Mouse (Mus musculus) embryo, embryonic 11 days (tissue): ENCODE results near the gene Gm10553.
"Not testable (repeated sequence)": the region's sequence is repeated elsewhere in the genome, so short reads cannot be mapped to it uniquely, and the experiment has no call there.

Experiments used
- DNase-seq: peaks from one replicate; pipeline ENCODE4 v3.0.0-alpha.2; 2015

Gene Gm10553

DNA sequence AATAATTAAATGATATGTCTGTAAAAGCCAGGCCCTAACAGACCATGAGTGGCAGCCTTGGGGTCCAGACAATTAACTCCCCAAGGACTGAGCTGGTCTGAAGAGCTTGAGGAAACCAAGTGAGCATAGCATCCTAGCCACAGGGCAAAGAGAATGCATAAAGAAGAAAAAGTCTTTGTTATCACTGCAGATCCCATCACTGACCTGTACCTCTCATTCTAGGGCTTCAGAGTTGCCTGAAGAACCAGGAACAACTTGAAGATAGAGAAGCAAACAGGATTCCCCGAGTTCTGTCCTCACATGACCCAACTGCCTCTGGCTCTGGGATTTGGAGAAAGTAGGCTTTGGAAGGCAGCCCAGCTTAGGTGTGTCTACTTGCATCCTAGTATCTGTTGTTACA lies at the start of gene Gm10553:
TSS of gene Gm10553 (plus strand) at position 301 of the 400 bp plus-strand sequence.
- not testable (repeated sequence) for DNase-seq

DNA sequence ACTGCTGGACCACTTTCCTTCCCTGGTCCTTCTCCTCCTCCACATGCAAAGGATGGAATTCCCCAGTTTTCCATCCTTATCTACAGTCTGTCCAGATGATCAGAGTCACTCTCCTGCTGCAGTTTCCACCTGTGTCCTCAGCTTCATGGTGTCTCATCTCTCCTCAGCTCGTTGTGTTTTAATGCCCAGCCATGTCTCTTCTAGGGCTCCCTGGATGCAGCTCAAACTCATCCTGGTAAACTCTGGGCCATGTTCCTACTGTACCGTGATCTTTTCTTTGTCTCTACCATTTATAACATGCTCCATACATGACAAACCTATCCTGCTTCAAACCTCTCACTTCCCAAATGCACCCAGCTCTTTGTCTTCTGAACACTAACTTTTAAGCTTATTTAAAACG lies 28.3 kb upstream of the Gm10553 start:
- DNase-seq = not testable (repeated sequence)

DNA sequence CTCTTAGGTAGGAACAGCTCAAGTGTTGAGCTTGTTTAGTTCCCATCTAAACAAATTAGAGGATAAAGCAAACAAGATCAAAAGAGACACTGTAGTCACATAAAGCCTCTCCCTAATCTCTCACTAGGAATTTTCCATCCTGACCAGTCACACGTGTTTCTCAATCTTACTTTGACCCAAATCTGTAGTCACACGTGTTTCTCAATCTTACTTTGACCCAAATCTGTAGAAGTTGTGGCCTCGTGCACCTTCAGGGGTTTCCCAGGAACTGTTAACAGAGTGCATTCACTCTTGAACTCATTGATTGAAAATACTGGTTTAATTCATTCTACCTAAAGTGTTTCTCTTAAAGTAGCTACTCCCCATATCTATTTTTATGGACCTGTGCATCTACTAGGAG lies 26.9 kb upstream of the Gm10553 start:
- not testable (repeated sequence) for DNase-seq

DNA sequence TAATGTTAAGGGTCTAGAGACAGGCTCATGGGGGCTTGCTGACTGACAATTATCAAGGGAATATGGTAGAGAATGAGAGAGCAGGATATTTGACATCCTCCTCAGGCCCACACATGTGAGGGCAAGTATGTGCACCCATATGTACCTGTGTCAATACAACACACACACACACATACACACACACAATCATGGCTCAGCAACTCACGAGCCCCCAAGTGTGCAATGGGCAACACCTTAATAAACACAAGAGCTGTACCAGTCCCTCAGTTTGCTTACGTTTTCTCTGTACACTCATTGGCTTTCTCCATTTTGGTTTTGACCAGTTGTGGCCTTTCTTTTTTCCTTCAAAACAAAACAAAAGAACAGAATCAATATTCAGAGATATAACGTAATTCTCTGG lies 15.2 kb upstream of the Gm10553 start:
- not testable (repeated sequence) for DNase-seq

DNA sequence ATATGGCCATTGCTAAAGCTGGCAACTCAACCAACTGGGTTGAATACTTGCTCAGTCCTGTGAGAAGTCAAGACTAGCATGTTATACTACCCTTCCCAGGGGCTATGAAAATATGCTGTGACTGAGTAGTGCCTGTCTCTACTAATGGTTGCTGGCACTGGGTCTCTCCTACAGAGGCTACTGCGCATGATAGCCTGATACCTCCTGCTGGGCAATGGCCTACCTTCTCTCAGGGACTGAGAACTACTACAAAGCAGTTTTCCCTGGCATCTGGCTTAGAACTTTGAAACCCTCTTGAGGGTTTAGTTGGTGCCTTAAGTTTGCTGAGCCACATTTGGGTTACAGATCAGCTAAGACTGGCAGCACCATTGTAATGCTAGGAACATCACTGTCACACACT lies 13.8 kb upstream of the Gm10553 start:
- DNase-seq = not testable (repeated sequence)

DNA sequence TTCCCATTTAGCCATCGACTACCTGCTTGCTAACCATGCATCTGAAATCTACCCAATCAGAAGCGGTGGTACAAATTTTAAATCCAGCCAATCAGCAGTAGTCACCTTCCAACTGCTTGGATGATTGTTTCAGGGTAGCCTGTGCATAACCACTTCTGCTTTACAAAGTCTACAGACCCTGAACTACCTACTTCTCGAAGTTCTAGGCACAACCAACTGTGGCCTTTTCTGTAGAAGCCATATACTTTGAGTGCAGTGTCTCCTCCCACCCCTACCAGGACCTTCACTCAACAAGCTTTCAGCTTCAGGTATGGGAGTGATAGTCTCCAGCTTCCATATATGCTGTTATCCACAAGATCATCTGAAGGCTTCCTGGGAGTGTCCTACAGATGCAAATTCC lies 7.8 kb upstream of the Gm10553 start:
- not testable (repeated sequence) for DNase-seq

DNA sequence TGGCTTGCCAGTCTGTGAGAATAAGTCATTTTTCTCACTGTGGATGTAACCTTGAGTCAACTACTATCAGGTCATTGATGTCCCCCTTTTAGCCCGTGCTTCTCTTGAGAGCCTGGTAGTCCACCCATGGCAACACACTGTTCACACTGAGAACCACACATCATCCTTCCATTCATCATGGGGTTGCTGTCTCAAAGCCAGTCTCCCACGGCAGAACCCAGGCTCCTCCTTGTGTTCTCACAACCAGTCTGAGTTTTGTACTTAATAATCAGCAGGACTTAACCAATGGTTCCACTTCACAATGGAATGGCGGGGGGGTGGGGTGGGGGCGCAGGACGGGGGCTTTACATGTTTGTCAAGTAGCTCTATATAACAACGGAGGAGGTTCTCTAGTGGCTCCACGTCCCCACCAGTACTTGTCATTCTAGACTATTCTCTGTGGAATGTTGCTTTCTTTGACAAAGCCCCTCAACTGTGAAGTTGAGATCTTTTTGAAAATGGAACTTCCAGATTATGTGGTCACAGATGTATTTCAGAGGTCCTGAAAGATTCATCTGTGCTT lies 6.9 kb upstream of the Gm10553 start:
- not testable (repeated sequence) for DNase-seq

DNA sequence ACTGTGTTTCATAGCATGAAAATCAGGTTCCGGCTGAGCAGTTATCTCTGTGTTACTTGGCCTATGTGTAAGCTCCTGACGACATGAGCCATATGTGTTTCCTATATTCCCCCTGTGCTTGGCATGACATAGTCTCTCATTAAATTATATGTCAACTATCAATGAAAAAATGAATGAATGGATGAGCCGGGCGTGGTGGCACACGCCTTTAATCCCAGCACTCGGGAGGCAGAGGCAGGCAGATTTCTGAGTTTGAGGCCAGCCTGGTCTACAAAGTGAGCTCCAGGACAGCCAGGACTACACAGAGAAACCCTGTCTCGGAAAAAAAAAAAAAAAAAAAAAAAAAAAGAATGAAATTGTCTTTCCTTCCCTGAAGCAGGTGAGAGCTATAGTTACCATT lies 883 bp upstream of the Gm10553 start:
- DNase-seq = not testable (repeated sequence)

DNA sequence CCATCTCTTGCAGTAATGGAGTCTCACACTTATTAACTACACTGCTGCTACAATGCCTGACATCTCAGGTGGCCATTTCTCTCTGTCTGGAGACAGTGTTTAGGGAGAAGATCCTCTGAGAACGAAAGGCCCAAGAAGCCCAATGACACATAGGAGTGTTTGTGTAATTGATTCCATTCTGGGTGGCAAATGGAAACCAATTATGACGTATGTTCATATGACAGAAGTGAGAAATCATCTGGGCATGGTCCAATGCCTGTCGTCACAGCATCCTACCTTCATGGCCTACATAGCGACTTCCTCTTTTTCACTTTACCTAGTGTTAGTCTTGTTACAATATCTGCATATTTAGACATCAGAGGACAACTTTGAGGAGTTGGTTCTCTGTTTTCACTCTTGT lies 1.8 kb downstream of the Gm10553 start:
- not testable (repeated sequence) for DNase-seq

DNA sequence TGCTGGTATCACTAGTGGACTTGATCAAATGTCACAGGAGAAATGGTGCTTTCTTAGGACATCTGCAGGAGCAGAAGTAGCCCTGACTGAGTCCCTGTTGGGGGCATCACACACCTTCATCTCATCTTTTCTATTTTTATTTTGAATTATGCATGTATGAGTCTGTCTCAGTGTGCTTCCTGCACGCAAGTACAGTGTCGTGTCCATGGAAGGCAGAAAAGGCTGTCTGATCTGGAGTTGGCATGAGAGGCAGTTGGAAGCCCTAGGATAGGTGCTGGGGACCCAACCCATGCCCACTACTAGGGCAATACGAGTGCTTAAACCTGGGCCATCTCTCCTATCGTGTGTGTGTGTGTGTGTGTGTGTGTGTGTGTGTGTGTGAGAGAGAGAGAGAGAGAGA lies 5.4 kb downstream of the Gm10553 start:
- not testable (repeated sequence) for DNase-seq

DNA sequence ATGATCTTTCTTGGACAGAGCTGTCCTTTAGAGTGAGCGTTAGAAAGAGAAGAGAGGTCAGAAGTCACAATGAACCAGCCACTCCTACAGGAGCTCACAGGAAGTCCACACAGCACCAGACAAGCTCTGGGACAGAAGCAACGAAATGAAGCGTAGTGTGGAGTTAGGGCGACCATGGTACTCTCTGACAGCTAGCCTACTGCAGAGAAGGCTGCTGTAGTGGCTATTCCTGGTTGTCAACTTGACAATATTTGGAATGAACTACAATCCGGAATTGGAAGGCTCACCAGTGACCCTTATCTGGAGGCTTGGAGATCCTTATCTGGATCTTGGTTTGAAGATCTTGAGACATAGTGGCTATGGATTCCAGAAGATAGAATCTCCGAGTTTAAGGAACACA lies 6.0 kb downstream of the Gm10553 start:
- DNase-seq = not testable (repeated sequence)

DNA sequence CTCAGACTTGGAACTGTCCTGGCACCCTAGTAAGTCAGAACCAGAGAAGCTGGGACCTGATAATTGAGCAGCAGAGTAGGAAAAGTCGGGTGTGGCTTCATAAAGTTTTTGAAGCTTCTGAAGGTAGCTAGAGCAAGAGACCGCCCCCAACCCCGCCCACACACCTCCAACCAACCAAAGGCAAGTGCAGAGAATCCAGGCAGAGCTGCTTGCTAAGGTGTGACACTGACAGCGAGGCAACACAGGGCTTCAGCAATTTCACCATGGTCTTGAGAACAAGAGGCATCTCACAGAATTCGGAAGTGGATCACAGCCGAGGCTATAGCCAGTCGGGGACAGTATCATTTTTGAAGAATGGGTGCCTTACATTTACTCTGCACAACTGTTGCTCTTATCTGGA lies 9.8 kb downstream of the Gm10553 start, which contains the start of gene A530032D15Rik:
TSS of gene A530032D15Rik (minus strand) at position 101 of the 400 bp plus-strand sequence.
- not testable (repeated sequence) for DNase-seq

DNA sequence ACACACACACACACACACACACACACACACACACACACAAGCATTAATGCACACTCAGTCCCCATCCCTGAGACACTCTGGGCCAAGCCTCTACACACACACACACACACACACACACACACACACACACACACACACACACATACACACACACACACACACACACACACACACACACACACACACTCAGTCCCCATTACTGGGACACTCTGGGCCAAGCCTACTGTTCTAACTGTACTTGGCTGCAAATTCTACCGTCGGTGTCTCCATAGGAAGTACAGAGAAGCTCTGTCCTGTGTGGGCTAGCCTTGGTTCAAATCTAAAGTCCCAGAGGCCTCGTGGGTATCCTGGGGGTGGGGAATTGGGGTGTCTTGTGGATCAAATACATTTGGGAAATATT lies 10.9 kb downstream of the Gm10553 start:
- not testable (repeated sequence) for DNase-seq

DNA sequence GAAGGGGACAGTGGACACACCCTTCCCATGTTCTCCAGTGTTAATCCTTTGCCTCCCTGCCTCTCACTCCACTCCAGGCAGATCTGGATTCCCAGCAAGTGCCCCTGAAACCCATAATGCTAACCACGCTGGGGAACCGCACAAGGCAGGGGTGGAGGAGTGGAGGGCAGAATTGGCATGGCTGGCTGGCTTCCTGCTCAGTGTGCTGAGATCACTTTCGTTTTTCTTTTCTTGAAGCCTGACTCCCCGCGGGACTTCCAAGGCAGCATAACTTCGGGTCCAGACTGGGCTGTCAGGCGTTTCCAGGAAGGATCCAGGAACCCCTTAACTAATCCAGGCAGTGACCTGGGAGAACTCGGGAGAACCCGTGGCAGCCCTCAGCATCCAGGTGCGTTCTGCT lies 11.6 kb downstream of the Gm10553 start:
- DNase-seq = not testable (repeated sequence)

DNA sequence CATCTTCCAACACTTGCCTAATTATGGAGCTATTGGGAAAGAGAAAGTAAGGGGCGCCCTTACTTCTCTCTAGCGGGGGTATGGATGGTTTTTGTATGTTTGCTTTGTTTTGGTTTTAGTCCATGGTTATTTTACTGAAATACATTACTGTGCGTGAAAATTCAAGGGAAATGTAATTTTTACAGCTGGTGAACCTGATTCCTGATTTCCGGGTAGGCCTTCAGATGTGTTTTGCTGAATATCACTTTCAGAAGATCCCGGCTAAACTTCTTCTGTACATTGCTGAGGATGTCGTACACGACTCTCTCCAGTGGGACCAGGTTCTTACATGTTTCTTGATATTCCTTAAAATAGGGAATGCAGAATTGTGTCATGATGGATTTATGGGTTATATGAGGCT lies 12.3 kb downstream of the Gm10553 start:
- DNase-seq = not testable (repeated sequence)

DNA sequence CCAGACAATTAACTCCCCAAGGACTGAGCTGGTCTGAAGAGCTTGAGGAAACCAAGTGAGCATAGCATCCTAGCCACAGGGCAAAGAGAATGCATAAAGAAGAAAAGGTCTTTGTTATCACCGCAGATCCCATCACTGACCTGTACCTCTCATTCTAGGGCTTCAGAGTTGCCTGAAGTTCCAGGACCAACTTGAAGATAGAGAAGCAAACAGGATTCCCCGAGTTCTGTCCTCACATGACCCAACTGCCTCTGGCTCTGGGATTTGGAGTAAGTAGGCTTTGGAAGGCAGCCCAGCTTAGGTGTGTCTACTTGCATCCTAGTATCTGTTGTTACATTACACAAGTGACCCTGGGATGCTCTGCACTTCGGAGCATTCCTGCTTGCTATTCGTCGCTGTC lies 12.9 kb downstream of the Gm10553 start:
- DNase-seq = not testable (repeated sequence)

DNA sequence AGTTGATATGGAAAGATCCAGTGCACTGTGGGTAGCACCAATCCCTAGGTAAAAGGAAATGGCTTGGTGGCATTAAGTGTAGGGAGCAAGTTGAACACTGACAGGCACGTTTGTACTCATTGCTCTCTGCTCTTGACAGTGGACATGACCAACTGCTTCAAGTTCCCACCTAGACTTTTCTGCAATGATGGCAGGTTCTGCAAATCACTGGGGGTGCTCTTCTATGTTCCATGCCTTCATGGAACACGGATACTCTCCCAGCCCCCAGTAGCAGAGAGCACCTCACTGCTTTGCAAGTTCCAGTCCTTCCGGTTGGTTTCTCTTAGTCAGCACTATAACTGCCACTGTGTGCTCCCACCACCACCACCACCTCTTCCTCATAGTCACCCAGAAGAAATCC lies 14.1 kb downstream of the Gm10553 start:
- not testable (repeated sequence) for DNase-seq

DNA sequence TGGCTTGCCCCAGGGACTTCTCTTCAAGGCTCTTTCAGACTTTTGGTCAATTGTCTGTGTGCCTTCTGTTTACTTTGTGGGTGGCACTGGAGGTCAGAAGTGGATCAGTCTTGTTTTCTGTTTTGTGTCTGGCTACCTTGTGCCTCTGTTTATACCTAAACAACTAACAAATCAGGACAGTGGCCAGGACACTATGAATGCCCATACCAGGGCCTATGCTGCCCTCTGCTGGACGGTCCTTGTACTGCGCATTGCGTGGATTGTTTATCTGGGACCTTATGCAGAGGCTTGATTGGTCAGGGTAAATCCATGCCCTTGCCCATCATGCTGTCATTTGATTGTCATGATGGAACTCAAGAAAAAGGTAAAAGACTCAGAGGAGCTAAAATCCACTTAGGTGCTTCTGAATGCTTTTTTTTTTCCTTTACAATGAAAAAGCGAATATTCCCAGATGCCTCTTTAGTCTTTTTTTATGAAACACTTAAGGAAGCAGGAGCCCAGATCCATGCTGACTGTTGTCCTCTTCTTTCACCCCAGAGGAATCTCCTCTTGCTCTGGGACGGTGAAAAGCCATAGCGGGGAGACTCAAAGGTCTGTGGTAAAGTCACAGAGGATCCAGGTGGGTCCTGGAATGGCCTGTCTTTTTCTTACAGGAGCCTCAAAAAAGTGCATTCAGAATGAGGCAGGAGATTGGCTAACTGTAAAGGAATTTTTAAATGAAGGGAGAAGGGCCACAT lies 14.9 kb downstream of the Gm10553 start:
- not testable (repeated sequence) for DNase-seq

DNA sequence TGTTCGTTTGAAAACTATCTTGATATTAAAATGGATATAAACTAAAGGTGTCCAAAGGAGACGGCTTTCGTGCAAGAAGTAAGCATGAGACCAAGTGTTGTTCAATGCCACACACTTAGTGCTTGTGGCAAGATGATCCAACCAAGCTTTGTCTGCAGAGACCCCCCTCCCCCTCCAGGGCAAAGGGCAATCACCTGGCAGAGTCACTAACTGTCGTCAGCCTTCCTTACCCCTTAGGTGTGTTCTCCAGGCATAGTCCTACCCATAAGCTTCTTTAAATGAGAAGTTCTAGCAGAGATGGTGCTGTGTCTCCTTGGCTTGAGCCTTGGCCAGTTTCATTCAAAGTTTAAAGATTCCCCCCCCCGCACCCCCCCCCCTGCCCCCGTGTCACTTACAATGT lies 17.6 kb downstream of the Gm10553 start:
- DNase-seq = not testable (repeated sequence)

DNA sequence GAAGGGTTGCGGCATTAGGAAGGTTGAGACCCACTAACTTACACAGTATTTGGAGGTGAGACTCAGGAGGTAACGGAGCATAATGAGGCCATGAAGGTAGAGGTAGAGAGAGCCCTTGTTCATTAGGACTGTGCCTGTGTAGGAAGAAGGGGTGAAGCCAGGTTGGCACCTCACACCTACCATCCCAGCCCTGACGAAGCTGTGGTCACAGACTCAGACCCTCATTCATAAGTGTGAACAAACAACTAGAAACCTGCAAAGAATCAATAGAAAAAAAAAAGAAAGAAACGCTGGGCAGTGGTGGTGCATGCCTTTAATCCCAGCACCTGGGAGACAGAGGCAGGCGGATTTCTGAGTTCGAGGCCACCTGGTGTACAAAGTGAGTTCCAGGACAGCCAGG lies 18.4 kb downstream of the Gm10553 start:
- DNase-seq = not testable (repeated sequence)

DNA sequence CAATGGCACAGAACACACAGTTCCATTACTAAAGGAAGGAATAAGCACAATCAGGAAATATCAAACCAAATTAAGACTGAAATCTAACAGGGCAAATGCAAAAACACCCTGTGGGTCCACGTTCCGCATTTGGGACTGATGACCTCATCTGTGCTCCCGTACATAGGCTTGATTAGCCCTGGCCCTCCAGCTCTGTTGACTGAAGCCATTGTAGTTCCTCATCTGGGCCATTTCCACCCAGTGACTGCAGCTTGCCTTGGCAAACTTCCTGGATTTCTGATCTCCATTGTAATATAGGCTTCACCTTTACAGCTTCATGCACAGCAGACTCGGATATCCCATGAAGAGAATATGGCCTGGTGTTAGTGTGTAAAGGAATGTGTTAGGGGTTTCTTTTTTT lies 21.9 kb downstream of the Gm10553 start:
- not testable (repeated sequence) for DNase-seq

DNA sequence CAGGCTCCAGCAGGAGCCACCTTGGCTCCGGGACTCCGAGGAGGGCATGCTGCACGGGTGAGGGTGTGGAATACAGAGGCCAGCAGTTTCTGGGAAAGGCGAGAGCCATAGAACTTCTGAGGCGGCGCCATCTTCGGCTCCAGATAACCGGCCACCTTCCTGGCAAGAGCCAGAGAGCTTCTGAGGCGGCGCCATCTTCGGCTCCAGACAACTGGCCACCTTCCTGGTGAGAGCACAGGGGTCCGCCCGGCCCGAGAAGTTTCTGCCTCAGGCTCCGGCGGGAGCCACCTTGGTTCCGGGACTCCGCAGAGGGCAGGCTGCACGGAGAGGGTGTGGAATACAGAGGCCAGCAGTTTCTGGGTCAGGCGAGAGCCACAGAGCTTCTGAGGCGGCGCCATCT lies 33.7 kb downstream of the Gm10553 start:
- not testable (repeated sequence) for DNase-seq
